Mouse (Mus musculus) right cerebral cortex, postnatal 14 days (tissue): ENCODE data around the gene Zdhhc13.
A peak's percentile ranks its signal among the peaks of the same experiment; 100 is the strongest.

Experiments used
- DNase-seq: peaks from one replicate; pipeline ENCODE4 v3.0.0; 2022

Zdhhc13 gene

GRCm38 (mm10) chr7:48788851-48789572, at the start of gene Zdhhc13:
Gene Zdhhc13 (plus strand): TSS chr7:48789003.
- DNase-seq: peak; percentile 92

GRCm38 (mm10) chr7:48749298-48750163, 39.3 kb upstream of the Zdhhc13 start:
- peak; percentile 75 for DNase-seq

GRCm38 (mm10) chr7:48750164-48750809, 38.5 kb upstream of the Zdhhc13 start:
- DNase-seq: peak; percentile 16

- DNase-seq: no peak
Measured at GRCm38 (mm10) chr7:48751222-48751621, 37.6 kb upstream of the Zdhhc13 start.

DNA sequence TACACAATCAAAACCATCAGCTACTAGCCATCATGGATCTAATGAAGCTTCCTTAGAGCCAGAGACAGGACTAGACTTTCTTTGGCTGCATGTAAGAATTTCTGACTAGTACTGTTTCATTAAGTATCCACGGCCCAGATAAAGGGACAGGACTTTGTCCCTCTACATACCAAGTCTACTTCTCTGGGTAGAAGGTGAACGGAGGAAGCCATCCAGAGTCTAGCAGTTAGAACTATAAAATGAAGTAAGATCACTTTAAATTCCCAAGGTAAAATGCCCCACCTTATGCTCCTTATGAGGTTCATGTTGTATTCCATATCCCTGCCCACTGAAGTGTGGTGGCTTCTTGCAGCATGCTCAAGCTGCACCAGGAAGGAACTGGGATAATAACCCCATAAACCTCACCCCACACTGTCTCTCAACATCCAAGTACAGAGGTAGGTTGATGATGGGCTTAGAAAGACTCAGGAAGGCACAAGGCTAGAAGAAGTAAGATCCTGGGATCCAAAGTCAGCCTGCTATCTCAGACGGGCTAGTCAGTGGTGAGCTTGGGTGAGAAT, 34.3 kb upstream of the Zdhhc13 start:
- DNase-seq: no peak

GRCm38 (mm10) chr7:48755825-48756224, 33.0 kb upstream of the Zdhhc13 start:
- no peak for DNase-seq

- DNase-seq: peak; percentile 15
Measured at GRCm38 (mm10) chr7:48756306-48756931, 32.4 kb upstream of the Zdhhc13 start.

DNA sequence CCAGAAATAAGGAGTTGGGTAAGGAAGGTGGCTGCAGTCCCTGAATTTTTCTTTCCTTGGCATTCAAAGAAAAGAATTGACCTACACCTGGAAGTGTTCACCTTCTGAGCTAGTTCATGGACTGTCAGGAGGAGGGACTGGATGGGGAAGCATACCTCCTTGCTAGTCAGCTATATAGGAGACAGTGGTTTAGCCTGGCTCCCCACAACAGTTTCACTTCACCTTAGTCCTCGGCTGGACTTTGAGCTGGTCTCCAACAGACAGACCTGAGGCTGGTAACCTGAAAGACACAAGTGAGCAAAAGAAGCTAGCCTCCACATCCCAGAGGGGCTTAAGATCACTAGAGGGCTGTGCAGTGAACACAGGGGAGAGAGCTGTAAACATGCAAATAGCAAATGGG, 30.7 kb upstream of the Zdhhc13 start:
- no peak for DNase-seq

DNA sequence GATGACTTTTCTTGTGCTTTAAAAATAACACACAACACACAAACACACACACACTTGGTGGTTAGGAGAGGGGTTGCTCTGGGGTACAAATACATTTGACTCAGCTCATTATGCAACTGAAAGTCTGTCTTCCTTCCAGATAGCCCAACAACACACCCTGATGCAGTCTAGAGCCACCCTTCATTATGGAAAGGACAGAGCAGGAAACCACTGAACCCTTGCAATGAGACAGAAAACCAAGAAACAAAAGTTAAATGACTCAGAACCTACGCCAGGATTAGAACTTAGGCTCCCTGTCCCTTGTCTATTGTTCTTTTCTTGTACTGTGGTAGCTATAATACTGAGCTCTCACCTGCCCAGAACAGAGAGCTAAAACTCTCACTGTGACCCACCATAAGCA, 28.0 kb upstream of the Zdhhc13 start:
- no peak for DNase-seq

GRCm38 (mm10) chr7:48762289-48762688, 26.5 kb upstream of the Zdhhc13 start:
- no peak for DNase-seq

- DNase-seq: no peak
Measured at GRCm38 (mm10) chr7:48762721-48763120, 26.1 kb upstream of the Zdhhc13 start.

DNA sequence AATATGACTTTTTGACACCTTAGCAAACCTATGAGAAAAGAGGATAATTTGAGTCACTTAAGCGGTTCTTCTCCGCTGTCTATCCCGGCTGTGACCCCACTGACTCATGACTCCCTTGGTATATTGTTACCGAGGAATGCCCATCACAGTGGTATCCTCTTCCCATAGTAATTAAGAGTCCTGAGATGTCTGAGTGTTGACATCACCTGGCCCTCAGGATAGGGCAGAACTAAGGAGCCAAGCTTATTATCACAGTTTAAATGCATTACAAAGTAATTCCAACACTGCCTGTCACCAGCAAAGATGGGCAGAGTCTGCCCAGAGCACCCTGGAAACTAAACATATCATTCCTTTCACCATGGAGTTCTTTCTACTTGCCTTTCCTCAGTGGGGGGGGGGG, 22.8 kb upstream of the Zdhhc13 start:
- DNase-seq: no peak

DNA sequence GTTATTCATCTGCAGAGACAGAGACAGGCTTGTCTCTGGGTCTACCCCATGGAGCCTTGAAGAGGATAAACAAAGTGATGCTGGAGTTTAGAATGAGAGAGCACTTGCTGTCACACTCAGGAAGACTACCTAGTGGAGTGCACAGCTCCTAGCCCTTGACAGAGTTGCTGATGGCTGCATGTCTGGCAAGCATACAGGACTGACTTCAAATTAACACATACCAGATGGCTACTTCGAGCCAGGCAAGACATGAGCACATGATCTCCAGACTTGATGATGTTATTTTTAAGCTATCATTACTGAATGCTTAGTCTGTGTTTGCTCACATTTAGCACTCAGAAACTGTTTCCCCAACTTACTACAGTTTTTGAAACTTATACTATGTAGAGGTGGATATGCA, 19.1 kb upstream of the Zdhhc13 start:
- DNase-seq: no peak

DNA sequence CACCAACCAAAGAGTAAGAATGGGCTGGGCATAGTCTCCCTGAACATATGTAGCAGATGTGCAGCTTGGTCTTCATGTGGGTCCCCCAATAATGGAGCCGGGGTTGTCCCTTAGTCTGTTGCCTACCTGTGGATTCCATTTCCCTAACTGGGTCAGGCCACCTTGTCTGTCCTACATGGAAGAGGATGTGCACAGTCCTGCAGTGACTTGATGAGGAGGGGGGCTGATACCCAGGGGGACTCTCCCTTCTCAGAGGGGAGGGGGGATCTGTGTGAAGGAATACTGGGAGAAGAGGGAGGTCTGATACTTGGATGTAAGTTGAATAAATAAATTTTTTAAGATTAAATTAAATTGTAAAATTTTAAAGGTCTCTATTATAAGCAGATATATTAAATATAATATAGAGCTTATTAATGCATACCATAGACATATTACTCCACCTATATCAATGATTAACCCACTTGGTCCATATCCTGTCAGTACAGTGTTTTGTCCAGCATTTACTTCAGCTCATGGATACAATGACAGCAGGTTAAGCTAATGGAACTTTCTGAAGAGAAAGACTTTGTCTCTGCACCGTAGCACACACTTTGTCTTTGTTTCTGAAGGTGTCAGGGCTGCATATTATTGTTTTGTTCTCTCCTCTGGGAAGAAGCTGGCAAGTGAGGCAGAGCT, 16.6 kb upstream of the Zdhhc13 start:
- DNase-seq: no peak

- no peak for DNase-seq
Measured at GRCm38 (mm10) chr7:48773333-48773732, 15.5 kb upstream of the Zdhhc13 start.

DNA sequence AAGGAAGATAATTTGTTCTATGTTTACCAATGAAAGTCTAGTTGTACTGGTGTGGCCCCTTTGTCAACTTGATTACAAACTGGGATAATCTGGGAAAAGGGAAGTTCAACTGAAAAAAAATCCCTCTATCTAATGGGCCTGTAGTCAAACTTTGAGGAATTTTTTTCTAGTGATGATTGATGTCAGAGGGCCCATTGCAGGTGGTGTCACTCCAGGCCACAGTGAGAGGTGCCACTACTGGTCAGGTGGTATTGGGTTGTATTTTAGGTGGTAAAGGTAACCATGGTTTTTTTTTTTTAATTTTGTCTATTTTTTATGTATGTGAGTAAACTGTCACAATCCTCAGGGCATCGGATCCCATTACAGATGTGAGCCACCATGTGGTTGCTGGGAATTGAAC, 14.2 kb upstream of the Zdhhc13 start:
- no peak for DNase-seq

GRCm38 (mm10) chr7:48775436-48775835, 13.4 kb upstream of the Zdhhc13 start:
- no peak for DNase-seq

GRCm38 (mm10) chr7:48777721-48778504, 10.9 kb upstream of the Zdhhc13 start:
- DNase-seq: no peak

DNA sequence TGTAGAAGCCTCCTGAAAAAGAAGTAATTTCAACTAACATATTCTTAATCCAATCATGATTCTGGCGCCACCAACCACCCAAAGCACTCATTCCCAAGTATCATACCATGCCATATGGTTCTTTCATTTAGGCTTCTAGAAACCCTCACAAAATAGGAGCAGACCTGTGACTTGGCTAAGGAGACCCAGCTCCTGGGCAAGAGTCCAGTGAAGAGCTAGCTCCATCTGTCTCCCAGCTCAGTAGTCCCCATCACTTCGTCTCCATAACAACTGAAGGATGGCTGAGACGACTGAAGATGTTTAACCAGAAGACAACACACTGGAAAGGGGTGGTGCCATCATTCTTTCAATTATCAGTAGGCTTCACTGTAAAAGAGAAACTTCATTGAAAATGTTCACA, 9.7 kb upstream of the Zdhhc13 start:
- peak; percentile 39 for DNase-seq

- no peak for DNase-seq
Measured at GRCm38 (mm10) chr7:48782432-48782831, 6.4 kb upstream of the Zdhhc13 start.

DNA sequence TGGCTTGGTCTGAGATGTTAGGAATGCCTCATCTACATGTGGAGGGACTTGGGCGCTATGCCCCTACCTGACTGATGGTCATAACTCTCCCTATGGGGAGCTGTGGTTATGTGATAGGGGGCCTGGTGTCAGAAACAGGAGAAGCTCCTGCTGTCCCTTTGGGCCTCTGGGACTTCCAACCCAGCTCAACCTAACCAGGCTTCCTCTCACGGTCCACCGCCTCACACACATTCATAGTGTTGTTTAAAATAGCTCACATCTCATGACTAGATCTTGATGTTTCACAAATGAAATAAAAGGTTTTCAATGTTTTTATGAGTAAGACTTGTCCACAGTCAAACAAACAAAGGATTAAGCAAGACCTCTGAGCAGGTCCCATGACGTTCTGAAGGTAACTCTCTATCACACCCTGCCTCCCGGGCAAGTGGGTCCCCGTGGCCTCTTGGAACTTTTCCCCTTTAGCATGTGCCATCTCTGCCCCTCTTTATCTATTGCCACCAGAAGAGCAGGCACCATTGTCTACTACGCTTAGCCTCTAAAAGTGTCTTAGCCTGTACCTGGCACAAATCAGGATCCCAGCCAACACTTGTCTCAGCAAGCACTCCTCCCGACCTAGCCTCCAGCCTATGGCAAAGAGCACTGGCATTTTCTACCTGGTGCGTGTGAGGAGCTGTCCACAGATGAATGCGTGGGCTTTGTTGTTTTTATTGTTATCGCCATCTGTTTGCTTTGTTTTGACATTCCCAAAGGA, 3.9 kb upstream of the Zdhhc13 start:
- DNase-seq: no peak
